Mouse (Mus musculus) heart, adult 2 months (tissue): Measurements from ENCODE around the gene Polr2j.
A peak's percentile ranks its signal among the peaks of the same experiment; 100 is the strongest.

ENCODE experiments used
- CTCF ChIP-seq: fragments of 200-600 bp; IDR thresholded peaks from 2 replicates; pipeline ENCODE4 v1.8.1; 2022; ENCODE audit warnings: antibody characterized with exemption, mild to moderate bottlenecking, moderate library complexity
- POLR2A ChIP-seq: fragments of 200-500 bp; IDR thresholded peaks from 2 replicates; pipeline ENCODE4 v1.6.1; 2011; ENCODE audit warnings: mild to moderate bottlenecking, low read depth, low read length, control low read depth; ENCODE audit not compliant: insufficient read depth

DNA sequence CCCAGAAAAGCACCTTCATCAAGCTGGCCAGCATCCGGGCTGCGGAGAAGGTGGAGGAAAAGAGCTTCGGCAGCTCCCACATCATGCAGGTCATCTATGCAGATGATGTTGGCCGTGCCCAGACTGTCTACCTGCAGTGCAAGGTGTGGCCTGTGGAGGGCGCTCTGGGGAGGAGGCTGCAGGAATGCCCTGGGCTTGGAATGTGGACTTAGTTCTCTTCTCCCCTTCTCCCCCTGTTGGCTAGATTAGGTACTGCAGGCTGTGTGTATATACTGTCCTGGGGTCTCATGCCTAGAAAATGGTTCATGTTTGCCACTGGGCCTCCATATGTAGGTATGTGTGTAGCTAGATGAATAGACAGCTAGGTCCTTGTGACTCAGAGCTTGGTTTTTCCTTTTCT lies 11.9 kb upstream of the Polr2j start:
- no peak for TF ChIP-seq POLR2A
- TF ChIP-seq CTCF: peak; percentile 59
